Mouse (Mus musculus) liver, embryonic 14.5 days (tissue): ENCODE measurements around the gene Sipa1l3.

Experiments used
- CTCF ChIP-seq: IDR thresholded peaks from 2 replicates; pipeline ENCODE4 v1.5.1; 2016; ENCODE audit warnings: antibody characterized with exemption, low read depth, control low read depth
- EP300 ChIP-seq: IDR thresholded peaks from 2 replicates; pipeline ENCODE4 v1.6.1; 2016; ENCODE audit warnings: antibody characterized with exemption, low read depth

GRCm38 (mm10) chr7:29444070-29444469, 74.4 kb downstream of the Sipa1l3 start:
- no peak for TF ChIP-seq CTCF
- TF ChIP-seq EP300: no peak
